Mouse (Mus musculus): ENCODE results near the gene Bola3. TPM values are rescaled to one million over a fixed set of nuclear protein-coding genes. Genes with fewer than 3 reads are reported as not detected.

Bola3 gene
- polyA plus RNA-seq, 1 experiment from 2014 or later: 279 TPM

DNA sequence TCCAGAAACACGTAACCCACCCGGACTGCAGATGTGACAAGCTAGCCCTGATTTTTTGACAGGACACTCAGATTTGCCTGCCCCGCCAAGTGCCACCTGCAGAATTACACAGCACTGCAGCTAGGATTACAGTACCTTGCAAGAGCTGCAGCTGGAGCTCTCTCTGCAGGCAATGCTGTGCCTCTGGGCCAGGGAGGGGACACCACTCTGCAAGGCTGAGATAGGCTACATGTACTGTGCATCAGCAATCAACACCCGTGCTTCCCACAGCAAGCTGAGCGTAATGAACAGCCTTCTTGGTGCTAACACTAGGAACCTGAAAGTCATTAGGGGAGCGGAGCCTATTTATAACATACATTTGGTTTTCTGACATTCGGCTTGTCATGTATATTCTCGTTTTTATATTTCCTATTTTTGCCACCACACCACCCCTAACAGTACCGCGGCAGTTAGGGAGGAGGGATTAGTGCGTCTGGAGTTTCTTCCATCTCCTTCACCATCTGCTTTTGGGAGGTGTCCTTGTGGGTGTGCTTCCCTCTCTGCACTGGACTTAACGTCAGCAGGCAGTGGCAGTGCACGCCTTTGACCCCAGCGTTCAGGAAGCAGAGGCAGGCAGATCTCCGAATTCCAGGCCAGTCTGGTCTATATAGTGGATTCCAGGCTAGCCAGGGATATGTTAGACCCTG, 46.7 kb downstream of the Bola3 start:
- H3K27me3 ChIP-seq (ENCODE audit: control insufficient read depth, insufficient read depth, low read length): no peaks in the 10 kb centered on the region
- no peak overlapping the region for H3K27ac ChIP-seq (ENCODE audit: low read depth, low read length)
- H3K4me3 ChIP-seq (ENCODE audit: low read depth, low read length): no peak overlapping the region
- H3K4me1 ChIP-seq (ENCODE audit: control insufficient read depth, insufficient read depth, low read length): 0 out of 2 replicates have a peak, but pooled peaks cover 4% of the 10 kb centered on the region
- peaks cover 16% of the 10 kb centered on the region for H3K36me3 ChIP-seq (ENCODE audit: control insufficient read depth, insufficient read depth, low read length)
- H3K9ac ChIP-seq (ENCODE audit: low read depth, low read length): no peak overlapping the region
- H3K9me3 ChIP-seq (replicated peaks; ENCODE audit: control insufficient read depth, low read length): no peaks in the 10 kb centered on the region
- H3K4me2 ChIP-seq: no peak overlapping the region
- ATAC-seq (replicated peaks; ENCODE audit: insufficient number of reproducible peaks, low FRiP score, low TSS enrichment): peak; percentile 42
- WGBS (ENCODE audit: insufficient replicate concordance): 88% methylated on average over 15 of the region's 15 CpGs

GRCm38 (mm10) chr6:83396711-83397110, 47.8 kb downstream of the Bola3 start:
- H3K4me2 ChIP-seq: no peak overlapping the region
- no peak overlapping the region for H3K27ac ChIP-seq (ENCODE audit: low read depth, low read length)
- H3K9me3 ChIP-seq (replicated peaks; ENCODE audit: control insufficient read depth, low read length): no peaks in the 10 kb centered on the region
- 0 out of 2 replicates have a peak, but pooled peaks cover 4% of the 10 kb centered on the region for H3K4me1 ChIP-seq (ENCODE audit: control insufficient read depth, insufficient read depth, low read length)
- H3K27me3 ChIP-seq (ENCODE audit: control insufficient read depth, insufficient read depth, low read length): no peaks in the 10 kb centered on the region
- H3K4me3 ChIP-seq (ENCODE audit: low read depth, low read length): no peak overlapping the region
- ATAC-seq (replicated peaks; ENCODE audit: insufficient number of reproducible peaks, low FRiP score, low TSS enrichment): no peak
- 93% methylated on average over 2 of the region's 2 CpGs for WGBS (ENCODE audit: insufficient replicate concordance)
- H3K9ac ChIP-seq (ENCODE audit: low read depth, low read length): no peak overlapping the region
- H3K36me3 ChIP-seq (ENCODE audit: control insufficient read depth, insufficient read depth, low read length): peaks cover 19% of the 10 kb centered on the region

DNA sequence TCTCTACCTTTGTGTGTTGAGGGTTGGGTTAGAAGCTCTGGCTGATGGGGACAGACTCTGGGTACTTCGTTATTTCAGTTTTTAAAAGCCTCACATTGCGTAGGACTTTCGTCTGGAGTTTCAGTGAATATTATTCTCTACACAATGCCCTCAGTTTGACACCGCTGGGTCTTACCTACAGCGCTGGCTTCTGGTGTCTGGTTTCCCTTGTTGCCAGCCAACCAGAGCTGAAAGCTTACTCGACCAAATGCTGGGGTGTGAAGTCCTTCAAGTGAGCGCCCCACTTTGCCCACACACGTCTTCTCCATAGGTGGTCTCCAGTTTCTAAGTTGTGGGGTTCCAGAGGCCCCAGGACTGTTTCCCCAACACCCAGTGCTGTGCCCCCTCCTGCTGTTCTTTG, 48.8 kb downstream of the Bola3 start:
- H3K9ac ChIP-seq (ENCODE audit: low read depth, low read length): no peak overlapping the region
- H3K27ac ChIP-seq (ENCODE audit: low read depth, low read length): no peak overlapping the region
- H3K9me3 ChIP-seq (replicated peaks; ENCODE audit: control insufficient read depth, low read length): no peaks in the 10 kb centered on the region
- H3K4me3 ChIP-seq (ENCODE audit: low read depth, low read length): no peak overlapping the region
- no peak overlapping the region for H3K4me2 ChIP-seq
- WGBS (ENCODE audit: insufficient replicate concordance): 78% methylated on average over 8 of the region's 8 CpGs
- no peaks in the 10 kb centered on the region for H3K27me3 ChIP-seq (ENCODE audit: control insufficient read depth, insufficient read depth, low read length)
- H3K4me1 ChIP-seq (ENCODE audit: control insufficient read depth, insufficient read depth, low read length): 0 out of 2 replicates have a peak, but pooled peaks cover 4% of the 10 kb centered on the region
- H3K36me3 ChIP-seq (ENCODE audit: control insufficient read depth, insufficient read depth, low read length): peaks cover 30% of the 10 kb centered on the region
- ATAC-seq (replicated peaks; ENCODE audit: insufficient number of reproducible peaks, low FRiP score, low TSS enrichment): no peak

- Histone ChIP-seq H3K9ac (ENCODE audit: low read depth, low read length) (no peak overlapping the region), H3K4me3 (ENCODE audit: low read depth, low read length) (no peak overlapping the region), H3K27ac (ENCODE audit: low read depth, low read length) (no peak overlapping the region), H3K36me3 (ENCODE audit: control insufficient read depth, insufficient read depth, low read length) (peaks cover 42% of the 10 kb centered on the region), H3K27me3 (ENCODE audit: control insufficient read depth, insufficient read depth, low read length) (no peaks in the 10 kb centered on the region), H3K4me2 (no peak overlapping the region), H3K4me1 (ENCODE audit: control insufficient read depth, insufficient read depth, low read length) (0 out of 2 replicates have a peak, but pooled peaks cover 4% of the 10 kb centered on the region), H3K9me3 (replicated peaks; ENCODE audit: control insufficient read depth, low read length) (no peaks in the 10 kb centered on the region)
- no peak for ATAC-seq (replicated peaks; ENCODE audit: insufficient number of reproducible peaks, low FRiP score, low TSS enrichment)
- WGBS (ENCODE audit: insufficient replicate concordance): 81% methylated on average over 3 of the region's 3 CpGs
These were observed 50.8 kb downstream of the Bola3 start for GRCm38 (mm10) chr6:83399790-83400189.

DNA sequence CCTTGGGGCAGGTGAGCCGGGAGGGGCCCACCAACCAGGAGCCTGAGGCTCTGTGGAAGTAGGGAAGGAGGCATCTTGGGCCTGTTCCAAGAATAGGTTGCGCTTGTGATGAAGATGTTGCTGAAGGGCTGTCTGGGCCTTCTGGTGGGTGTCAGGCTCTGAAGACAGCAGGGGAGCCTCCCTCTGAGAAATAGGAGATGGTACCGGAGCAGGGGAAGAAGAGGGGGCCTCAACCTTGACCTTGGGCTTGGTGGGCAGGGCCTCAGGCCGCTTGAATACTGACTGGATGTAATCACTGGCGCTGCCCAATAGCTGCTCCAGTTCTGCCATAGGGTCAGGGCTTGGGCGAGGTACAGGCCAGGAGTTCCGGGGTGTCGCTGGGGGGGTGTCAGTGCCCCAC, 54.5 kb downstream of the Bola3 start:
- Histone ChIP-seq H3K4me1 (ENCODE audit: control insufficient read depth, insufficient read depth, low read length) (0 out of 2 replicates have a peak, but pooled peaks cover 4% of the 10 kb centered on the region), H3K27ac (ENCODE audit: low read depth, low read length) (no peak overlapping the region), H3K36me3 (ENCODE audit: control insufficient read depth, insufficient read depth, low read length) (peaks cover 30% of the 10 kb centered on the region), H3K27me3 (ENCODE audit: control insufficient read depth, insufficient read depth, low read length) (no peaks in the 10 kb centered on the region), H3K4me2 (no peak overlapping the region), H3K9ac (ENCODE audit: low read depth, low read length) (no peak overlapping the region), H3K4me3 (ENCODE audit: low read depth, low read length) (no peak overlapping the region), H3K9me3 (replicated peaks; ENCODE audit: control insufficient read depth, low read length) (no peaks in the 10 kb centered on the region)
- no peak for ATAC-seq (replicated peaks; ENCODE audit: insufficient number of reproducible peaks, low FRiP score, low TSS enrichment)
- 94% methylated on average over 8 of the region's 8 CpGs for WGBS (ENCODE audit: insufficient replicate concordance)

DNA sequence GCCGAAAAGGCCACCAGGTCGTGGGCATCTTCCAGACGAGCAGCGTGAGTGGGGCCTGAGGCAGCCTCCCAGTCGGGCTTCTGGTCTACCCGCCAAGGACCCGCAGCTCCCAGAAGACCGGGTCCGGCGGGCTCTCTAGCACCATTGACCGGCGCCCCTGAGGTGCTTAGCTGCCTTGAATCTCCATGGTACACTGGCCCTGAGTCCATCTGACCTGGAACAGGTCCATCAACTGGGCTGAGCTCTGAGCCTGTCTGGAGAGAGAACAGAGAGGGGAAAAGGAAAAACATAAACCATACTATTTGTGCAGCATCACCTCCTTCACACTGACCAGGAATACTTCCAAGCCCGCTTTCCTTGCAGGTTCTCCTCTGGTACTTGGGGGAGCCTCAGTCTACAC, 55.6 kb downstream of the Bola3 start:
- Histone ChIP-seq H3K4me3 (ENCODE audit: low read depth, low read length) (no peak overlapping the region), H3K27me3 (ENCODE audit: control insufficient read depth, insufficient read depth, low read length) (no peaks in the 10 kb centered on the region), H3K36me3 (ENCODE audit: control insufficient read depth, insufficient read depth, low read length) (peaks cover 30% of the 10 kb centered on the region), H3K4me1 (ENCODE audit: control insufficient read depth, insufficient read depth, low read length) (0 out of 2 replicates have a peak, but pooled peaks cover 4% of the 10 kb centered on the region), H3K4me2 (no peak overlapping the region), H3K9me3 (replicated peaks; ENCODE audit: control insufficient read depth, low read length) (no peaks in the 10 kb centered on the region), H3K27ac (ENCODE audit: low read depth, low read length) (no peak overlapping the region), H3K9ac (ENCODE audit: low read depth, low read length) (no peak overlapping the region)
- WGBS (ENCODE audit: insufficient replicate concordance): 92% methylated on average over 13 of the region's 13 CpGs
- no peak for ATAC-seq (replicated peaks; ENCODE audit: insufficient number of reproducible peaks, low FRiP score, low TSS enrichment)

- Histone ChIP-seq H3K36me3 (ENCODE audit: control insufficient read depth, insufficient read depth, low read length) (peaks cover 33% of the 10 kb centered on the region), H3K9me3 (replicated peaks; ENCODE audit: control insufficient read depth, low read length) (no peaks in the 10 kb centered on the region), H3K4me1 (ENCODE audit: control insufficient read depth, insufficient read depth, low read length) (peaks cover 6% of the 10 kb centered on the region), H3K9ac (ENCODE audit: low read depth, low read length) (no peak overlapping the region), H3K4me3 (ENCODE audit: low read depth, low read length) (no peak overlapping the region), H3K4me2 (no peak overlapping the region), H3K27me3 (ENCODE audit: control insufficient read depth, insufficient read depth, low read length) (no peaks in the 10 kb centered on the region), H3K27ac (ENCODE audit: low read depth, low read length) (no peak overlapping the region)
- ATAC-seq (replicated peaks; ENCODE audit: insufficient number of reproducible peaks, low FRiP score, low TSS enrichment): no peak
- WGBS (ENCODE audit: insufficient replicate concordance): 85% methylated on average over 7 of the region's 7 CpGs
These were observed 56.6 kb downstream of the Bola3 start for GRCm38 (mm10) chr6:83405511-83406064.

DNA sequence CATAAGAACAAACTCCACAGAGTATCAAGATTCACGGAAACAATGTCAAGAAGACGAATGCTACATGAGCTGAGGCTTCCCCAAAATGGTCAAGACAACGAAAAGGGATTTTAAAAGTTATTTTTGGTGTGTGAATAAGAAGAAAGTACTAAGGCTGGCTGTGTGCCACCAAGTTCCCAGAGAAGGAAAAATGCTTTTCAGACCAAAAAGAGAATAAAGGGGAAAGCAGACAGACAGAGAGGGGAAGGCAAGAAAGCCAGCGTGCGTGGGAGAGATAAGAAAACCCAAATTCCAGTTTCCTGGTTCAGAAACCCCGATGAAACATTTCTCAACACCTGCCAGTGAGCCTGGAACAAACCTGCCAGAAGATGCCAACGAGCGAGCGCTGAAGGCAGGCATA, 59.6 kb downstream of the Bola3 start:
- H3K4me1 ChIP-seq (ENCODE audit: control insufficient read depth, insufficient read depth, low read length): peaks cover 32% of the 10 kb centered on the region
- H3K4me2 ChIP-seq: no peak overlapping the region

More for the DNA sequence above, 59.6 kb downstream of the Bola3 start:
- no peak for ATAC-seq (replicated peaks; ENCODE audit: insufficient number of reproducible peaks, low FRiP score, low TSS enrichment)
- Histone ChIP-seq H3K4me3 (ENCODE audit: low read depth, low read length) (no peak overlapping the region), H3K36me3 (ENCODE audit: control insufficient read depth, insufficient read depth, low read length) (peaks cover 13% of the 10 kb centered on the region), H3K27ac (ENCODE audit: low read depth, low read length) (no peak overlapping the region), H3K9me3 (replicated peaks; ENCODE audit: control insufficient read depth, low read length) (no peaks in the 10 kb centered on the region), H3K27me3 (ENCODE audit: control insufficient read depth, insufficient read depth, low read length) (no peaks in the 10 kb centered on the region), H3K9ac (ENCODE audit: low read depth, low read length) (no peak overlapping the region)
- WGBS (ENCODE audit: insufficient replicate concordance): 78% methylated on average over 9 of the region's 9 CpGs

Data from heart, embryonic 11.5 days (tissue).